Mouse (Mus musculus): ENCODE data around the gene Gm10320.

- TF ChIP-seq POLR2A (IDR thresholded peaks at IDR 0.05; ENCODE audit: low read depth, low read length) (no peak), CTCF (IDR thresholded peaks at IDR 0.05; ENCODE audit: extremely low read depth, insufficient read length, insufficient replicate concordance, low read depth, low read length) (no peak)
These were observed 46.8 kb upstream of the Gm10320 start for GRCm38 (mm10) chr13:98538587-98538986.

Measured in small intestine, adult 2 months (tissue).